Mouse (Mus musculus) frontal cortex, postnatal 10 days (tissue): ENCODE measurements around the gene Atg101.
"Not testable (repeated sequence)": the region's sequence is repeated elsewhere in the genome, so short reads cannot be mapped to it uniquely, and the experiment has no call there.

Experiments
- DNase-seq, 2 experiments: peaks; one replicate each; pipeline ENCODE4 v3.0.0; 2022; ENCODE audit warnings: low spot score in 2 of 2, mixed read lengths in 1 of 2

Gene Atg101

GRCm38 (mm10) chr15:101312006-101312405 is 27.9 kb downstream of the Atg101 start:
- DNase-seq: no peak

GRCm38 (mm10) chr15:101315378-101315777 is 31.3 kb downstream of the Atg101 start:
- no peak for DNase-seq

GRCm38 (mm10) chr15:101315832-101316231 is 31.8 kb downstream of the Atg101 start:
- peak; percentile 90 to 92 for DNase-seq

- no peak for DNase-seq
Observed at GRCm38 (mm10) chr15:101316279-101316912, 32.3 kb downstream of the Atg101 start.

GRCm38 (mm10) chr15:101316913-101317813 is 33.1 kb downstream of the Atg101 start:
- DNase-seq: no peak

GRCm38 (mm10) chr15:101317814-101318500 is 33.9 kb downstream of the Atg101 start:
- no peak for DNase-seq

- DNase-seq: no peak
Observed at GRCm38 (mm10) chr15:101318889-101319765, 35.1 kb downstream of the Atg101 start.

GRCm38 (mm10) chr15:101320010-101320617 is 36.0 kb downstream of the Atg101 start:
- no peak for DNase-seq

- DNase-seq: no peak
Observed at GRCm38 (mm10) chr15:101320618-101321041, 36.6 kb downstream of the Atg101 start.

- DNase-seq: no peak
Observed at GRCm38 (mm10) chr15:101321126-101321525, 37.1 kb downstream of the Atg101 start.

- no peak for DNase-seq
Observed at GRCm38 (mm10) chr15:101322106-101322505, 38.0 kb downstream of the Atg101 start.

- no peak for DNase-seq
Observed at GRCm38 (mm10) chr15:101322640-101323039, 38.6 kb downstream of the Atg101 start.

- DNase-seq: no peak
Observed at GRCm38 (mm10) chr15:101323511-101323910, 39.4 kb downstream of the Atg101 start.

GRCm38 (mm10) chr15:101324409-101324808 is 40.3 kb downstream of the Atg101 start:
- DNase-seq: not testable (repeated sequence)

- no peak for DNase-seq
Observed at GRCm38 (mm10) chr15:101325991-101326534, 42.0 kb downstream of the Atg101 start.

GRCm38 (mm10) chr15:101327282-101327681 is 43.2 kb downstream of the Atg101 start:
- DNase-seq: peak; percentile 64 to 85

- no peak for DNase-seq
Observed at GRCm38 (mm10) chr15:101328876-101329563, 44.9 kb downstream of the Atg101 start.

GRCm38 (mm10) chr15:101329564-101329892 is 45.5 kb downstream of the Atg101 start:
- DNase-seq: no peak

GRCm38 (mm10) chr15:101331090-101331489 is 47.0 kb downstream of the Atg101 start:
- no peak for DNase-seq

- DNase-seq: no peak
Observed at GRCm38 (mm10) chr15:101332370-101332769, 48.3 kb downstream of the Atg101 start.
